Mouse (Mus musculus): Measurements from ENCODE around the gene Btbd1. TPM values are rescaled to one million over a fixed set of nuclear protein-coding genes. Genes with fewer than 3 reads are reported as not detected.

Btbd1 gene
- polyA plus RNA-seq, 1 experiment from 2014 or later, result 18.1 TPM

DNA sequence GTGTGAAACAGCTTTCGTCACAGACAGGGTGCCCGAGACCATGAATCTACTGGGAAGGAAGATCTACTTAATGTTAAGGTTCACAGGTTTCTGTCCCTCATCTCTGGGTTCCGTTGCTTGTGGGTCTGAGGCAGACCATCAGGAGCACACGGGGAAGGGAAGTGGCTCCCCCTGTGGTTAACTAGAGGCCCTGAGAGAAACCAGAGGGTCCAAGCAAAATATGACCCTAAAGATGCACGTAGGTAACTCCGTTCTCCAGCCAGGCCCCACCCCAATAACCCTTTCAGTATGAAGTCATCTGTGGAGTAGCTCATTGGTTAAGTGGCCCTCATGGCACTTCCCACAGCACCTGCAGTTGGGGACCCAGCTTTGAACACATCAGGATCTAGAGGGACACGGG lies 20.4 kb upstream of the Btbd1 start:
- no peak overlapping the region for H3K4me2 ChIP-seq
- H3K36me3 ChIP-seq (replicated peaks), result no peaks in the 10 kb centered on the region
- no peak overlapping the region for H3K9ac ChIP-seq
- H3K27ac ChIP-seq (replicated peaks), result 0 out of 2 replicates have a peak overlapping the region, but pooled peaks have one; percentile 38
- H3K27me3 ChIP-seq, result peaks cover 37% of the 10 kb centered on the region
- ATAC-seq (ENCODE audit: insufficient read depth), result no peak
- peaks cover 15% of the 10 kb centered on the region for H3K4me1 ChIP-seq (replicated peaks)
- WGBS (ENCODE audit: insufficient replicate concordance), result 51% methylated on average over 7 of the region's 7 CpGs
- H3K9me3 ChIP-seq (replicated peaks), result no peaks in the 10 kb centered on the region
- H3K4me3 ChIP-seq (replicated peaks), result no peak overlapping the region

DNA sequence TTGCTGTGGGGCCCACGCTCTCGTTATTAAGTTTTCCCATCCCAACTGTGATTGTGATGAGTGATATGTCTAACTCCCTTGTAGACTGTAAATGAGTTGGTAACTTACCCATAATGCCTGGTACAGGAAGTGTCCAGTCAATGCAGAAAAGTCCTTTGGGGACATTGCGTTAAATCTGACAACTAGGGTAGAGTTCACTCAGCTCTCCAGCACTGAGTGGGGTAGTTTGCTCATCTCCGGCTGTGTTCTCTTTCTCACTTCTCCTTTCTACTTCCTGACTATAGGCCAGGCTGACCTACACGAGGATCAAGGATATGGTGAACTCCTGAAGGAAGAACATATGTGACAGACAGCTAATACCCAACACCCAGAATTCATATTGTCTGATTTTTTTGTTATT lies 20.0 kb upstream of the Btbd1 start:
- peaks cover 37% of the 10 kb centered on the region for H3K27me3 ChIP-seq
- peak; percentile 44 for ATAC-seq (ENCODE audit: insufficient read depth)

GRCm38 (mm10) chr7:81847777-81848176 lies 18.5 kb upstream of the Btbd1 start:
- Histone ChIP-seq H3K9me3 (replicated peaks) (no peaks in the 10 kb centered on the region), H3K4me3 (replicated peaks) (no peak overlapping the region), H3K36me3 (replicated peaks) (no peaks in the 10 kb centered on the region), H3K9ac (no peak overlapping the region), H3K4me2 (no peak overlapping the region), H3K27ac (replicated peaks) (no peak overlapping the region), H3K27me3 (peaks cover 37% of the 10 kb centered on the region), H3K4me1 (replicated peaks) (peaks cover 11% of the 10 kb centered on the region)
- WGBS (ENCODE audit: insufficient replicate concordance), result 76% methylated on average over 4 of the region's 4 CpGs
- no peak for ATAC-seq (ENCODE audit: insufficient read depth)

More for the DNA sequence above, 20.0 kb upstream of the Btbd1 start:
- Histone ChIP-seq H3K36me3 (replicated peaks) (no peaks in the 10 kb centered on the region), H3K4me2 (no peak overlapping the region), H3K9ac (no peak overlapping the region), H3K4me3 (replicated peaks) (no peak overlapping the region), H3K27ac (replicated peaks) (0 out of 2 replicates have a peak overlapping the region, but pooled peaks have one; percentile 38), H3K4me1 (replicated peaks) (peaks cover 12% of the 10 kb centered on the region), H3K9me3 (replicated peaks) (no peaks in the 10 kb centered on the region)
- WGBS (ENCODE audit: insufficient replicate concordance), result 38% methylated on average over 5 of the region's 5 CpGs

DNA sequence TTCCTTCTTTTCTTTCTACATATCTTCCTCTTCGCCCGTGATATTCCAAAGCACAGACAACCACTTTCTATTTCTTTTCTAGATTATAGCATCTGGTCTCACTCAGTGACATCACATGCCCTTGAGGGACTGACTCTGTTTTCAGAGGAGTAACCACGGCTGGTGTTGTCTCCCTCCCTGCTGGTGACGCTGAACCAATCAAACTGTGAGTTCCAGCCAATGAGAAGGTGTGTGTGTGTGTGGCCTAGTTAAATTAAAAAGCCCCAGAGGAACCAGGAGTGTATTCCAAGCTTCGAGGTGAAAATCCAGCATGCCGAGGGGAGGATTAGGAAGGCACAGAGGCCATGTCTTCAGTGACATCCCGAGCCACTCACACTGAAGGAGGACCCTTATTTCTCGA lies 17.8 kb upstream of the Btbd1 start:
- Histone ChIP-seq H3K4me1 (replicated peaks) (peaks cover 10% of the 10 kb centered on the region), H3K27ac (replicated peaks) (no peak overlapping the region), H3K36me3 (replicated peaks) (no peaks in the 10 kb centered on the region), H3K9me3 (replicated peaks) (no peaks in the 10 kb centered on the region), H3K4me2 (no peak overlapping the region), H3K9ac (no peak overlapping the region), H3K27me3 (peaks cover 36% of the 10 kb centered on the region), H3K4me3 (replicated peaks) (no peak overlapping the region)
- no peak for ATAC-seq (ENCODE audit: insufficient read depth)
- WGBS (ENCODE audit: insufficient replicate concordance), result 53% methylated on average over 8 of the region's 8 CpGs

DNA sequence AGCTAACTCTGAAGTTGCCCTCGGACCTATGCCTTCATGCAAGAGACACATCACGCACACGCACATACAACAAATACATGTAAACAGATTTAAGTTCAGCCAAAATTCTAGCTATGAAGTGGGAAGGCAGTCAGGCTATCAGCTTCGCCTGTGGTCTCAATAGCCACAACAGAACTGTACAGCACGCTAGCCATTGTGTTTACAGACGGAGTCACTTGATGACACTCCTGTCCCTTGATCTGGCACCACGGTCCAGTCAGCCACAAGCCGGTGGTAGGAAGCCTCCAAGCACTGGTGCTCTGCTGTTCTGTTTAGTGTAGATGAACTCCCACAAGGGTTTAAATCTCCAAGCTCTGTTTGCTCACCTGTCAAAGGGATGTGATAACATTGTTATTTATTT lies 16.8 kb upstream of the Btbd1 start:
- 60% methylated on average over 8 of the region's 8 CpGs for WGBS (ENCODE audit: insufficient replicate concordance)
- no peak overlapping the region for H3K4me3 ChIP-seq (replicated peaks)
- H3K27me3 ChIP-seq, result peaks cover 36% of the 10 kb centered on the region
- no peak overlapping the region for H3K27ac ChIP-seq (replicated peaks)
- ATAC-seq (ENCODE audit: insufficient read depth), result no peak
- H3K9ac ChIP-seq, result no peak overlapping the region
- no peaks in the 10 kb centered on the region for H3K9me3 ChIP-seq (replicated peaks)
- no peak overlapping the region for H3K4me2 ChIP-seq
- no peaks in the 10 kb centered on the region; the same call in 1 of the 2 replicates for H3K4me1 ChIP-seq (replicated peaks)
- H3K36me3 ChIP-seq (replicated peaks), result no peaks in the 10 kb centered on the region

GRCm38 (mm10) chr7:81845313-81845712 lies 16.1 kb upstream of the Btbd1 start:
- H3K4me1 ChIP-seq (replicated peaks), result no peaks in the 10 kb centered on the region; the same call in 1 of the 2 replicates
- no peaks in the 10 kb centered on the region for H3K36me3 ChIP-seq (replicated peaks)
- H3K4me3 ChIP-seq (replicated peaks), result no peak overlapping the region
- no peak overlapping the region for H3K4me2 ChIP-seq
- H3K27ac ChIP-seq (replicated peaks), result no peak overlapping the region
- no peaks in the 10 kb centered on the region for H3K9me3 ChIP-seq (replicated peaks)
- H3K27me3 ChIP-seq, result peaks cover 42% of the 10 kb centered on the region
- no peak overlapping the region for H3K9ac ChIP-seq
- no peak for ATAC-seq (ENCODE audit: insufficient read depth)
- 61% methylated on average over 3 of the region's 3 CpGs for WGBS (ENCODE audit: insufficient replicate concordance)

DNA sequence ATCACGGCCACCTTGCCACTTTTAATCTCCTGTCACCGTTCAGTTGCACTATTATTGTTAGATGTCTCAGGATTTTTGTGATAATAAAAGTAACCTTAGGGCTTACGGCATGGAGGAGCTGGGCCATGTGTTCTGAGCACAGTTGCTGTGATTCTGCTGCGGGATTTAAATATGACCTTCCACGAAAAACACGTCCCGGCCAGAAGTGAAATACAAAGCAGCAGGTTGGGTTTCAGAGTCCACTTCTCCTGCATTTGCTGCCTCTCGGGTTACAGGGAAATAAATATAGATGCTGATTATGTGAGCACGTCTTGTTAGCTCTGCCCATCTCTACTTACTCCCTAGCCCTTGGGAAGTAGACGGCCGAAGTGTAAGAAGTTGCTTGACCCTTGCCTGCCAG lies 15.6 kb upstream of the Btbd1 start:
- Histone ChIP-seq H3K36me3 (replicated peaks) (no peaks in the 10 kb centered on the region), H3K4me3 (replicated peaks) (no peak overlapping the region), H3K9me3 (replicated peaks) (no peaks in the 10 kb centered on the region), H3K27me3 (peaks cover 38% of the 10 kb centered on the region), H3K9ac (no peak overlapping the region), H3K4me2 (no peak overlapping the region), H3K27ac (replicated peaks) (no peak overlapping the region), H3K4me1 (replicated peaks) (no peaks in the 10 kb centered on the region; the same call in 1 of the 2 replicates)
- no peak for ATAC-seq (ENCODE audit: insufficient read depth)
- 72% methylated on average over 11 of the region's 11 CpGs for WGBS (ENCODE audit: insufficient replicate concordance)

GRCm38 (mm10) chr7:81843903-81844302 lies 14.7 kb upstream of the Btbd1 start:
- WGBS (ENCODE audit: insufficient replicate concordance), result 75% methylated on average over 8 of the region's 8 CpGs
- H3K36me3 ChIP-seq (replicated peaks), result no peaks in the 10 kb centered on the region
- H3K9me3 ChIP-seq (replicated peaks), result no peaks in the 10 kb centered on the region
- ATAC-seq (ENCODE audit: insufficient read depth), result no peak
- H3K4me3 ChIP-seq (replicated peaks), result no peak overlapping the region
- no peak overlapping the region for H3K9ac ChIP-seq
- no peak overlapping the region for H3K27ac ChIP-seq (replicated peaks)
- H3K4me2 ChIP-seq, result no peak overlapping the region
- peaks cover 33% of the 10 kb centered on the region for H3K27me3 ChIP-seq
- H3K4me1 ChIP-seq (replicated peaks), result no peaks in the 10 kb centered on the region

- Histone ChIP-seq H3K36me3 (replicated peaks) (no peaks in the 10 kb centered on the region), H3K4me1 (replicated peaks) (no peaks in the 10 kb centered on the region), H3K9ac (no peak overlapping the region), H3K27ac (replicated peaks) (no peak overlapping the region), H3K9me3 (replicated peaks) (no peaks in the 10 kb centered on the region), H3K4me3 (replicated peaks) (no peak overlapping the region), H3K4me2 (no peak overlapping the region), H3K27me3 (peaks cover 29% of the 10 kb centered on the region)
- ATAC-seq (ENCODE audit: insufficient read depth), result no peak
- 14% methylated on average over 1 of the region's 1 CpGs for WGBS (ENCODE audit: insufficient replicate concordance)
Observed at GRCm38 (mm10) chr7:81842998-81843397, 13.8 kb upstream of the Btbd1 start.

- WGBS (ENCODE audit: insufficient replicate concordance), result 67% methylated on average over 7 of the region's 7 CpGs
- Histone ChIP-seq H3K4me1 (replicated peaks) (no peaks in the 10 kb centered on the region), H3K27me3 (peaks cover 25% of the 10 kb centered on the region), H3K4me2 (no peak overlapping the region), H3K27ac (replicated peaks) (no peak overlapping the region), H3K4me3 (replicated peaks) (no peak overlapping the region), H3K36me3 (replicated peaks) (no peaks in the 10 kb centered on the region), H3K9ac (no peak overlapping the region), H3K9me3 (replicated peaks) (no peaks in the 10 kb centered on the region)
- no peak for ATAC-seq (ENCODE audit: insufficient read depth)
Observed at GRCm38 (mm10) chr7:81842141-81842540, 12.9 kb upstream of the Btbd1 start.

DNA sequence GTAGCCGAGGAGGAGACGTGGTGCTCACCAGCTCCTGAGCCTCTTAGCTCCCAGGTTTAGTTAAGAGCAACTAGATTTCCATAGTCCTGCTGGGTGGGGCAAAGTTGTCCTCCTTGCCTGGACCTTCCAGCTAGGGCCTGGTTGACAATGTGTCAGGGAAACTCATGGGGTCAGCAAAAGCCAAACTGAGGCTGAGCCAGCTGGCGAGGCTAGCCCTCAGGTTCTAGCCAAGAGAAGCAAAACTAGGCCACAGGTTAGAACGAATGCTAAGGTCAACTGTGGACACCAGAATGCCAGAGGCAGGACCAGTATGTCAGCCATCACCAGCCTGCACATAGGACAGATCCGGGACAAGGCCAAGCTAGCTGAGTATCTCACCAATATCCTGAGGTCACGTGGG lies 12.2 kb upstream of the Btbd1 start:
- ATAC-seq (ENCODE audit: insufficient read depth), result no peak
- H3K27ac ChIP-seq (replicated peaks), result no peak overlapping the region
- H3K36me3 ChIP-seq (replicated peaks), result no peaks in the 10 kb centered on the region
- H3K4me2 ChIP-seq, result no peak overlapping the region
- 59% methylated on average over 6 of the region's 6 CpGs for WGBS (ENCODE audit: insufficient replicate concordance)
- no peaks in the 10 kb centered on the region for H3K4me1 ChIP-seq (replicated peaks)
- H3K9me3 ChIP-seq (replicated peaks), result no peaks in the 10 kb centered on the region
- H3K27me3 ChIP-seq, result peaks cover 21% of the 10 kb centered on the region
- H3K4me3 ChIP-seq (replicated peaks), result no peak overlapping the region
- H3K9ac ChIP-seq, result no peak overlapping the region

DNA sequence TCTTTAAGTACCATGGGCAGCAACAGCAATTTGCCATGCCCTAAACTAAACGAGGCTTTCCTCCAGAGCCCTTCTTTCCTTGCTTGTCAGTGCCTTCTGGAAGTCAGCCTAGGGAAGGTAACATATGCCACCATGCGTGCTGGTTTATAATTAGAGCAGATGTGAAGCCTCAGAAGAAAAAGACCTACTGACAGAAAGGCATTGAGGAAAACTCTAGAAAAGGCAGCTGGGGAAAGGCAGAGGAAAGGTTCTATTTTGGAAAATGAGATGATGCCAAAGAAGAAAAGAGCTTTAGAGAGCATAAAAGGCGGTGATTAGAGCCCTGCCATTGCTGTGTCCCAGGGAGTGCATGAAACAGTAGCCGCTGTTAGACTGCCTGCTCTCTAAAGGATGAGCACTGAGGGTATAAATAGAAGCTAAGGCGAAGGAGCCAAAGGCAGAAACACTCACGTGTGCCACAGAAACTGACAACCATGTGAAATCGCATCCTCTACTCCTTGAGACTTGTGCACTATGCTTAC lies 11.5 kb upstream of the Btbd1 start:
- WGBS (ENCODE audit: insufficient replicate concordance), result 57% methylated on average over 7 of the region's 7 CpGs
- no peaks in the 10 kb centered on the region for H3K36me3 ChIP-seq (replicated peaks)
- H3K4me1 ChIP-seq (replicated peaks), result no peaks in the 10 kb centered on the region
- ATAC-seq (ENCODE audit: insufficient read depth), result no peak
- peaks cover 21% of the 10 kb centered on the region for H3K27me3 ChIP-seq
- H3K27ac ChIP-seq (replicated peaks), result no peak overlapping the region
- no peaks in the 10 kb centered on the region for H3K9me3 ChIP-seq (replicated peaks)
- H3K9ac ChIP-seq, result no peak overlapping the region
- no peak overlapping the region for H3K4me3 ChIP-seq (replicated peaks)
- no peak overlapping the region for H3K4me2 ChIP-seq

All from liver, embryonic 15.5 days (tissue).